Mouse (Mus musculus): ENCODE data around the gene Pros1.
A peak's percentile ranks its signal among the peaks of the same experiment; 100 is the strongest.

Pros1 gene

GRCm38 (mm10) chr16:62860140-62860539 lies 6.0 kb downstream of the Pros1 start:
- no peak for DNase-seq (ENCODE audit: low spot score)

- peak; percentile 11 for DNase-seq (ENCODE audit: low spot score)
These were observed 7.3 kb downstream of the Pros1 start for GRCm38 (mm10) chr16:62861455-62861854.

GRCm38 (mm10) chr16:62872688-62873117 lies 18.6 kb downstream of the Pros1 start:
- DNase-seq (ENCODE audit: low spot score) = no peak

- peak; percentile 34 for DNase-seq (ENCODE audit: low spot score)
These were observed 19.1 kb downstream of the Pros1 start for GRCm38 (mm10) chr16:62873180-62873579.

GRCm38 (mm10) chr16:62874065-62874464 lies 20.0 kb downstream of the Pros1 start:
- DNase-seq (ENCODE audit: low spot score) = no peak

- DNase-seq (ENCODE audit: low spot score) = no peak
These were observed 41.7 kb downstream of the Pros1 start for GRCm38 (mm10) chr16:62895824-62896223.

- no peak for DNase-seq (ENCODE audit: low spot score)
These were observed 57.3 kb downstream of the Pros1 start for GRCm38 (mm10) chr16:62911364-62911763.

- no peak for DNase-seq (ENCODE audit: low spot score)
These were observed 58.1 kb downstream of the Pros1 start for GRCm38 (mm10) chr16:62912246-62912645.

- no peak for DNase-seq (ENCODE audit: low spot score)
These were observed 61.4 kb downstream of the Pros1 start for GRCm38 (mm10) chr16:62915530-62915929.

GRCm38 (mm10) chr16:62922245-62922644 lies 68.1 kb downstream of the Pros1 start:
- DNase-seq (ENCODE audit: low spot score) = peak; percentile 73

- DNase-seq (ENCODE audit: low spot score) = no peak
These were observed 77.2 kb downstream of the Pros1 start for GRCm38 (mm10) chr16:62931341-62931740.

- DNase-seq (ENCODE audit: low spot score) = no peak
These were observed 82.2 kb downstream of the Pros1 start for GRCm38 (mm10) chr16:62936316-62936715.

- peak; percentile 92 for DNase-seq (ENCODE audit: low spot score)
These were observed 86.4 kb downstream of the Pros1 start for GRCm38 (mm10) chr16:62940388-62941003.

GRCm38 (mm10) chr16:62941763-62942162 lies 87.7 kb downstream of the Pros1 start:
- DNase-seq (ENCODE audit: low spot score) = no peak

- DNase-seq (ENCODE audit: low spot score) = no peak
These were observed 88.6 kb downstream of the Pros1 start for GRCm38 (mm10) chr16:62942418-62943410.

GRCm38 (mm10) chr16:62958485-62958884 lies 104.4 kb downstream of the Pros1 start:
- DNase-seq (ENCODE audit: low spot score) = no peak

GRCm38 (mm10) chr16:62964361-62964763 lies 110.3 kb downstream of the Pros1 start:
- DNase-seq (ENCODE audit: low spot score) = no peak

GRCm38 (mm10) chr16:62971673-62972332 lies 117.7 kb downstream of the Pros1 start:
- no peak for DNase-seq (ENCODE audit: low spot score)

- peak; percentile 60 for DNase-seq (ENCODE audit: low spot score)
These were observed 120.8 kb downstream of the Pros1 start for GRCm38 (mm10) chr16:62974926-62975325.

All from embryo, embryonic 10 days (tissue).